Mouse (Mus musculus) embryo, embryonic 9.5 days (tissue): Measurements from ENCODE around the gene Trp53tg5.
A peak's percentile ranks its signal among the peaks of the same experiment; 100 is the strongest.

Source experiments
- DNase-seq: peaks from one replicate; pipeline ENCODE4 v3.0.0-alpha.2; 2017; ENCODE audit errors: extremely low spot score

The Trp53tg5 gene

DNA sequence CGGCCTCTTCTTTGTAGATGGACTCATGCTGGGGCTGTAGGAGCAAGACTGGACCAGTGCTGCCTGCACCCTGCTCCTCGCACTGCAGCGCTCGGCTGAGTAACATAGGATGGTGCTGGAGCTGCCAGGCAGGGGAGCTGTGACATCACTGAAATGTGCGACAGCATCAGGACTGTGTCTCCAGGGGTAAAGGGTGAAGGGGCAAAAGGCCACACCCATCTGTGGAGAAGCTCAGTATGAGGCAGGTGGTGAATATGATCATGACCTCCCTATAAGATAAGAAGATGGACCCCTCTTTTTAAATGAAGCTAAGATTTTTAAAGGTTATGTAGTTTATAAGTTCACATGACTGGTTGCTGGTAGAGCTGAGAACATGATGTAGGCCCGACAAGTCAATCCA is at the start of gene Trp53tg5:
Trp53tg5 (minus strand) TSS at position 101 of the 400 bp plus-strand sequence.
- no peak for DNase-seq

DNA sequence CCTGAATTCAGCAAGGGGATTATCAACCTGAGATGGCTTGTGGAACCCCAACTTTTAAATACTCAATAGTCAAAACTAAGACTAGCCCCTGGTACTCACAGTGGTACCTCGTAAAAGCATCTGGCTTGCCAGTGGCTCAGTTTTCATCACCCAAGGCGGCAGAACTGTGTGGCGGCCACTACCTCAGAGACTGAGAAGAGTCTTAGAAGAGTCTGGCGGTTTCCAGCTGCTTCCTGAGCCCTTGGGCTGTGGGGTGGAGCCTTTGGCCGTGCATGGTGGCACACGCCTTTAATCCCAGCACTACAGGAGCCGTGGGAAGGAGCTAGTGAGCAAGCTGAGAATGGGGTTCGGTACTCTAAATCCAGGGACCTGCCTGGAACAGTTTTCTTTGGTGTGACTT is 48.8 kb upstream of the Trp53tg5 start:
- no peak for DNase-seq

DNA sequence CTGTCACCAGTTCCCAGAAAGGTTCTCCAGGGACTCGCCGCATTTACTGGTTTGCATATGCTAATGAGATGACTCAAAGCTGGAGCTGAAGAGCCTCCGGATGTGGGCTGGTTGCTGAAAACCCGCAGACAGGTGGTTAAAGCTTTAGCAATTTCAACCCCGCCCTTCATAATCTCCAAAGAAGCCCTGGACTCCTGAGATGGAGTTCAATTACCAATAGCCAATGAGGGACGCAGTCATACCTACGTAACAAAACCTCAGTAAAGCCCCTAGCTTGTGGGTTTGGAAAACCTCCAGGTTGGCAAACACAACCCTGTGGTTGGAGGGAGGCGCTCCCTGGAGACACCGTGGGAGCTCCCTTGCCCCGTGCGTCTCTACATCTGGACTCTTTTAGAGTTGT is 48.3 kb upstream of the Trp53tg5 start:
- no peak for DNase-seq

DNA sequence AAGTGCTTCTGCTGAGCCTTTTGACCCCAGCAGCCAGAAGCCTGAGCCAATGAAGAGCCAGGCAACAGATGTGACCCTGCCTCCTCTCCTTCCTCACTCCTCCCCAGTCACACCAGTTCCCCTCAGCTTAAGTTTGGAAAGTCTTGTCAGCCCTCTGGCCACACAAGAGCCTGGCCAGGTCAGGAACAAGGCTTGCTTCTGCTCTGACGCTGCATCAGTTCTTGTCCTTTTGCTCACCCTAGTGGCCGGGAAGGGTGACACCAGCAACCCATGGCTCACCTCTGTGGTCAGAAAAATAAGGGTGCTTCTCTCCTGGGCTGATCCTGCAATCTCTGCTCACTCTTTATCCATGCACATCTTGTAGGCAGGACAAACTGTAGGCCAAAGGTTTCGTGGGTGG is 47.3 kb upstream of the Trp53tg5 start:
- peak; percentile 51 for DNase-seq

DNA sequence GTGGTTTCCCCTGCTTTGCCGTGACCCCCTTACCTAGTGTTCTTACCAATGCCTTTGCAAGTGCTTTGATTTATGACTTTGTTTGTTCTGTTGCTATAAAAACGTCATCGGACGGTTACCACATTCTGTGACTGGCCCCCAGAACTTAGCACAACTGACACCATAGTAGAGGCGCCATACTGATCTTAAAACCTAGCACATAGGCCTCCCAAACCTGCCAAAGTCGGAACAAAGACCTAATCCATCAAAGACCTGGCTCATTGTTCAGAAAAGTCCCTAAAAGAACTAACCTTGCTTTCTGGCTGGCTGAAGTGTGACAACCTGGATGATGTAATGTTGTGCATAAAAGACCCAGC is 45.6 kb upstream of the Trp53tg5 start:
- no peak for DNase-seq

DNA sequence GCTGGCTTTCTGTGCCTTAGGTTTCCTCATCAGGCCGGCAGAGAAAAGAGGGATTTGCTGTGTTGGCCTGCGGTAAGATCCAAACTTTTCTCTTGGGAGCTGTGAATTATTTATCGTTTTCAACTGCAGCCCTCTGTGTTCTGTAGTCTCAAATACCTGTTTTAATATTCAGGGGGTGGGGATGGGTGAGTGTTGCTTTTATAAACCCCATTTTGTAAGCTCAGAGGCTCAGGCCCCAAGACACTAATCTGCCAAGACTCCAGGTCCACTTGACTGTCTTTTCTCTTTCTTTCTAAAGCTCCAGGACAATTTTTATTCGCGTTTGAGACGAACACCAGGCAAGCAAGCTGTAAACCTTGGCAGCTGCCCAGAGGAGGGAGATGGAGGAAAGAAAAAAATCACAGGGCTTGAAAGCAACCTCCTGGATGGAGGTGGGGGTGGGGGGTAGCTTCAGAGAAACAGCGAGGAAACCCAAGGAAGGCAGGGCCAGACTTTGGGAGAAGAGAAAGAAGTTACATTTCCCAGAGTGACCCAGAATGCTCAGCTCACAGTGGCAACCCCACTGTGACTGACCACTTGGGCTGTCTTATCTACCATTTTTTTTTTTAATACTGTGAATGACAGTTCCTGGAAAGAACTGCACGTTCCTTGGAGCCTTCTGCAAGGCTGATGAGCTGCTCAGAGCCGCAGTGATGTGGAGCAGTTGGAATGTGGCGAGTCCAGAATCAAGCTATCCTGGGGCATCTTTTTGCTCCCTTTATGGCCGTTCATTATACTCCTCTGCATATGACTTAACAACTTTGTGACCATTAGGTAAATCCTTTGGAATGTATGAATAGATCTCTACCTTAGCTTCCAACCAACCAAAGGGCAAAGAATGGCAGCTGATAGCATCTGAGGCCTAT is 45.0 kb upstream of the Trp53tg5 start:
- DNase-seq = no peak

DNA sequence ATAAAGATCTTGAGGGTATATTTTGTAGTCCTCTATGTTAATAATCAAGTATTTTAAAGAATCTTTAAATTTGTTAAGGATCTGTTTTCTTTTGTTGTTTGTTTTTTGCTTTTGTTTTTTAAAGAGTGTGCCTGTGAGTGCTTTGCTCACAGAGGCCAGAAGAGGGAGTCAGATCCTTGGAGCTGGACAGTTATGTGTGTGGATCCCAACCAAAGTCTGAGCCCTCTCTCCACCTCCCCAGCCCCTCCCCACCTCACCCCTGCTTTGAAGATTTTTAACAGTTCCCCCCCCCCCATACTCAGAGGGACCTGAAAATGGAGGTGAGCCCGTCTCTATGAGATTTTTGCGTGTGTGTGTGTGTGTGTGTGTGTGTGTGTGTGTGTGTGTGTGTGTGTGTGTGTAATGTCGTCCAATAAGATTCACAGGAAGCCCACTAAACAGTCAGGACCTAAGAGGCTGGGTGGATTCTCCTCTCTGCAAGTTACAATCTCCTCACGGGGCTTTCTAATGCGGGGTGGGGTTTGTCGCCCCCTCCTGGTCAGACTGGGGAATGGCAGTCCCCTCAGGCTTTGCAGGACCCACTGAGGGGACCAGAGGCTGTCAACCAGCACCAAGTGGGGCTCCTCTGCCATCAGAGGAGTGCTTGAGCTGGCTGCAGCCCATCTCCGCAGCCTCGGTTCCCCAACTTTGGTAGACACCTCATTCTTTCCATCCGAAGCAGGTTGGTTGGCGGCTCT is 44.1 kb upstream of the Trp53tg5 start:
- DNase-seq = peak; percentile 71

DNA sequence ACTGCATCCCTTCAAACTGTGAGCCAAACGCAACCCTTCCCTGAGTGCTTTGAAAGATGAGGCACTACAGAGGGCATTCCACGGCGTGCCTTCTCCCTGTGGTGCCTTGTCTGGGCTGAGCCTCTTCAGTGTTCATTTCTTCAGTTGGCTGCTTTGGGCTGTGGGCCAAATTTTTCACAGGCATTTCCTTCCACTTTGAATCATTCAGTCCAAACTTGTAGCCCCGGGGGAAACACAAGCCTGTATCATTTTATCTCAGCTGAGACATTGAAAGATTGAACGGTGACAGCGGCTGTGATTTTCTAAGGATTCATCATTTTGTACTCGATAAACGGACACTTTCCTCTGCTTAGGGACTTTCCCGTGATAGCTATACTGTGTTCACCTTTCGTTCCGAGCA is 43.1 kb upstream of the Trp53tg5 start:
- DNase-seq = no peak

DNA sequence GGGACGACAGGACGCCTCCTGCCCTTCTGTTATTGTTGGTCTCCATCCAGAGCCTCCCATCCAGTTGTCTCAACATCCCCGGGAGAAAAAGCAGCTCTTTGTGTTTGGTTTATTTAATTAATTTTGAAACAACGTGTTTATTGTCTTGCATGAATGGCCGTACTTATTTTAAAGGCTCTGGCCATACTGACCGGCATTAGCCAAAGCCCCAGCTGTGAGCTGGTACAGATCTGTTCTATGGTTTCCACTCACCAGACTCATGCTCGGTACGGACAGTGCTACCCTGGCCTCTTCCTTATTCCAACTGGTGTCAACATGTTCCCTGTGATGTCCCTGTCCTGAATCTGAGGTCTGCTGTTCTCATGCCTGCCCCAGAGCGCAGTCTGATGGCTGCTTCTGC is 42.4 kb upstream of the Trp53tg5 start:
- no peak for DNase-seq

DNA sequence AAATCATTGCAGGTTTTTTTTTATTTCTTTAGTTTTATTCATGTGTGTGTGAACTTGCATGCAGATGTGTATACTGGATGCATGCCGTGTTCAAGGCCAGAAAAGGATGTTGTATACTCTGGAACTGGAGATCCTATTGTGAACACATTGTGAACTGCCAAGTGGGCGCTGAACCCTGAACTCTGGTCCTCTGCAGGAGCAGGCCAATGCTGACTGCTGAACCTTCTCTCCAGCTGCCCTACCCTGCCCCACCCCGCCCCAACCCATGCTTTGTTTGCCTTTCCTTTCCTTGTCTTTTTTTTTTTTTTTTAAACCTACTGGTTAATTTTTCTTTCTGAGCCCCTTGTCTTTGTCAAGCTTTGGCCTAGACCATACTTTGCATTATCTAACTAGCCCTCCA is 41.4 kb upstream of the Trp53tg5 start:
- DNase-seq = no peak

DNA sequence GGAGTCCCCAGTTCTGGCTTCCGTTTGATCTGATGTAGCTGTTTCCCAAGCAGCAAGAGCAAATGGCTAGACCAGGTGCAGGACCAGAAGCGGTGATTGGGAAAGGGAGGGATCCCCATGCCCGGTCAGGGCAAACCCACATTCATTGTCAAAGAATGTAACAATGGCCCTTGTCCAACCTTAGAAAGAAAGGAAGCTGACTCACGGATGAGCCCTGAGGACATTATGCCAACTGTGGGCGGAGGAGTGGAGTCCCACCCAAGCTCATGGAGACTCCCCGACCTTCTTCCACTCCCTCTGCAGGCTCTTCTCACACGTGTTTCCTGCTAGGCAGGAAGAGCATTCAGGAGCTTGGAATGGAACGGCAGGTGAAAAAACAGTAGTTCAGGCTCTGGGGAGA is 39.9 kb upstream of the Trp53tg5 start:
- no peak for DNase-seq

DNA sequence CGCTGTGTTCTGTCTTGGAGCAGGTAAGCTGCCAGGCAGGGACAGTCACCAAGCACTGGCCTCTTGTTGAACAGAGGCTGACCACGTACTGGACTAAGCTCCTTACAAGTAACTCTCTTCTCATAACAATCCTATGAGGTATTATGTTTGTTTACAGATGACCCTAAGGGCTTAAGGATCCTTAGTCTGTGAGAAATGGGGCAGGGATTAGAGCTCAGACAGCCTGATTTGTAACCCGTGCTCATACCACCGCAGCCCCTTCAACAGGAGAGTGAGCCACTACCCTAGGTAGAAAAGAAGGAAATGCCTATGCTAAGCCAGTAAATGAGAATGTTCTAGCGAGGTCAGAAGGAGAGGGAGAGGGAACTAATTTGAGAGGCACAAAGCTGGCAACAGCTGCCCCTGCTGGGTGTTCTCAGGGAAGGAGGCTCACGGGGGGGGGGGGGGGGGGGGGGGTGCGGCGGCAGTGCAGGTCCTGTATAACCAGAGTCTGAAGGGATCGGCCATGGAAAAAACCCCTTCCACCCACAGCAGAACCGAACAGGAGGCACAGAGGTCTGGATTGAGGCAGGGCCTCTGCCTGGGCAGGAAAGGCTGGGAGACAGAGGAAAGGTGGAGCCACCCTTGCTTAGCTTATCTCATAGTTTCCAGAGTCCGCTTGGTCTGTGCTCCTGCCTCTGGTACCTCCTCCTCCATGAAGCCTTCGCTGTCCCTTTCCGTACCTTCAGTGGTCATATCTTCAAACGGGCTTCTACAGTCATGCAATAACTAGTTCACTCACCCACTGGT is 38.8 kb upstream of the Trp53tg5 start:
- DNase-seq = no peak

DNA sequence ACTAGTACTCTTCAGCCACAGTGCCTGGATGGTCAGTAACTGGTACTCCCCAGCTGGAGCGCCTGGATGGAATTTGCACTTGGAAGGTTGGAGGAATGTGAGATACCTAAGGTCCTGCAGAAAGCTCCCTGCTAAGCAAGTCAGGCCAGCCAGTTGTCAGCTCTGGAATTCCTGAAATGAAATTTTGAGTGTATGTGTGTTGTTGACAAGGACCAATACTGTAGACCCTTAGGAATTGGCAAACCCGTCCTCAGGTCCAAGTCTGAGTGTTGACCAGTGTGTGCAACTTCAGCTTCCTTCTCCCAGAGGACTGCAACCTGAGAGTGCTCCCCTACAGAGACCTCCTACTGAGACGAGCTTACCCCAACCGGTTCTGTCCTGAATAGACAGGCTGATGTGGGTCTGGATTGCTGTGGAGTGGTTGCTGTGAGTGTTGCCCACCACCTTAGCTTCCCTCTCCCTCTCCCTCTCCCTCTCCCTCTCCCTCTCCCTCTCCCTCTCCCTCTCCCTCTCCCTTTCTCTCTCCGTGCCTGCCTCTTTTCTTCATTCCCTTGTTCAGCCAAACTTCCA is 37.2 kb upstream of the Trp53tg5 start:
- no peak for DNase-seq

DNA sequence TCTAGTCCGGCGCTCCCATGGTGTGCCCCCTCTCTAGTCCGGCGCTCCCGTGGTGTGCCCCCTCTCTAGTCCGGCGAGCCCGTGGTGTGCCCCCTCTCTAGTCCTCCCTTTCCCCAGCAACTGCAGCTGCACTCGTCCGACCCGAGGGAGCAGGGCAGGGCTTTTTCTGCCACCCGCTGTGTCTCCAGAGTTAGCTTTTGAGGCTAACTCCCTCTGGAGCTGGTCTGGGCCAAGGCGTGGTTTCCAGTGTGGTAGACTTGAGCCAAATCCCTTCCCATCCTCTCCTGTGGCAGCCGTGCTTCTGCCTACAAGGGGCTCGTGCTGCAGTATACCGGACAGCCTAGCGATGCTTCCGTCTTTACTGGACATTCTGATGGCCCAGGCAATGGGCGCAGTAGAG is 34.3 kb upstream of the Trp53tg5 start:
- no peak for DNase-seq

DNA sequence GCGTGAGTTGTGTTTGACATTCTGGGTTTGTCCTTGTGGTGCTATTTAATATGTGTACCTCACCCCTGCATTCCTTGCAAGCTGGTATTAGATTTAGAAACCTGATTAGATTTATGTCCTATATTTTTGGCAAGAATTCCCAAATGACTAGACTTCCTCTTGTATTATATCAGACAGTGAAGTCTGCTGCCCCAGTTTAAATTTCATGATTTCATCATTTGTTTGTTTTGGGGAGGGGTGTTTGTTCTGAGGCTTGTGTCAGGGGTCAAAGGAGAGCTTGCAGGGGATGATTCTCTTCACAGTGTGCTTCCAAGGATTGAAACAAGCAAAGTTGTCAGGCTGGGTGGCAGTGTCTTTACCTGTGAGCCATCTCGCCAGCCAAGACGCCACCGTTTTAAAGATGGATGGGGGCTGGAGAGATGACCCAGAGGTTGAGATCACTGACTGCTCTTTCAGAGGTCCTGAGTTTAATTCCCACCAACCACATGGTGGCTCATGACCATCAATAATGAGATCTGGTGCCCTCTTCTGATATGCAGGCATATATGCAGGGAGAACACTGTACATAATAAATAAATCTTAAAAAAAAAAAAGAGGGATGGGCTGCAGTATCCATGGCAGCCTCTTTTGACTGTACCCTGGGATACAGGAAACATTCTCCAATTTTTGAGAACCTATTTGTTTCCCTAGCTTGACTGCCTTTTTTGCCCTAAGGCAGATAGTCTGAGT is 32.3 kb upstream of the Trp53tg5 start:
- no peak for DNase-seq

DNA sequence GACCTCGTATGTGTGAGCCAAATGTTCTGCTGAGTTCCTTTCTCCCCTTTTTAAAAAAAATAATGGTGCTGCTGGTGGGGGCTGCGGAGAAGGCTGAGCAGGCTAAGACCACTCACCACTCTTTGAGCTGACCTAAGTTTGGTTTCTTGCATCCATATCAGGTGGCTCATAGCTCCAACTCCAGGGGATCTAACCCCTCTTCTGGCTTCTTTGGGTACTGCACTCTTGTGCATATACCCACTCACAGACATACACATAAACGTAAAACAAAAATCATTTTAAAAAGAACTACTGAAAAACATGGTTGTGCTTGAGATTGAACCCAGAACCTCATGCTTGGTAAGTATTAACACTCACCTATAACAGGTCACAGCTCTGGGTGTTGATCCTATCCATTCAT is 31.4 kb upstream of the Trp53tg5 start:
- no peak for DNase-seq

DNA sequence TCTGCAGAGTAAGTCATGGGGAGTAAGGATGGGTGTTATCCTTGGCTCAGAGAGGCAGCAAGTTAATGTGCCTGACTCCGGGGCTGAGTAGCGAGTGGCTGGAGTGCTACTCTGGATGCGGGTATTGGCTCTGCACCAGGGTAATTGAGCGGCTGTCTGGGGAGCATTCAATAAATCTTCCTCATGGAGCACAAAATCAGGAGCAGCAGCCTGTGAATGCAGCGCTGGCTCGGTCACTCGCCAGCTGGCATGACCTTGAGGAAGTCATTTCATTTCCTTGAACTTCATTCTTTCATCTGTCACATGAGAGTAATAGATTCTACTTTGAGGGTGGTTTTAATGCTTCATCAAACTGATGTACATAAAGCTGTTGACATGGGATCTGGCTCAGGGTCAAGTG is 27.0 kb upstream of the Trp53tg5 start:
- DNase-seq = no peak

DNA sequence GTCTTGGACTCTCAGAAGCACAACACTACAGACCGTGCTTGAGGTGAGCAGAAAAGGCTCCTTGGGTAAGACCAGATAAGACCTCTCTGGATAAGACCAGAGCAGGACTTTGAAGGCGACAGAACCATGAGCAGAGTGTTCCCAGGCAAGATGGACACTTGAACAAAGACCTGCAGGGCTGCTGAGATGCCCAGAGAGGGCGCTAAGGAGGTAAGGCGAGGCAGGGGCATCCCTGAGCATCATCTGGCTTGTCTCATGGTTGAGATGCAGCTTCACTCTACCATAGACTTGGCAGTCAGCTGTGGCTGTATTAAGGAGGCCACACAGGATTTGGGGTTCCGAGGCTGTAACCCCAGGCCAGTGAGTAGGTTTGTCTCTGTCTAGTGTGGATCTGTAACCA is 25.8 kb upstream of the Trp53tg5 start:
- DNase-seq = no peak

DNA sequence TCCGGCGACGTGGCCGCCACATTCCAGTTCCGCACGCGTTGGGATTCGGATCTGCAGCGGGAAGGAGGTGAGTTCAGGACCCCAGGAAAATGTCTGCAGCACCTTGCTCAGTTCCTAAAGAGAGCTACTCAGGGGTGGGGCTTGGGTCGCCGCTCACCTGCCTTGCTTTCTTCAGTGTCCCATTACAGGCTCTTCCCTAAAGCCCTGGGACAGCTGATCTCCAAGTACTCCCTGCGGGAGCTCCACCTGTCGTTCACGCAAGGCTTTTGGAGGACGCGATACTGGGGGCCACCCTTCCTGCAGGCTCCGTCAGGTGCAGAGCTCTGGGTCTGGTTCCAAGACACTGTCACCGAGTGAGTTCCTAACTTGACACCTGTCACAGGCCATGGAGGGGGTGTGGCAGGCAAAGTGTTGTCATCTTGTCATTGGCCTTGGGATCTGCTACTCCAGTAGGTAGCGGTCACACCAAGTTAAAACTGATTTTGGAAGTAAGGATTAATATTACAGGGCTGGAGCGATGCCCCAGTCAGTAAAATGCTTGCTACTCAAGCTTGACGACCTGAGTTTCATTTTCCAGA is 24.3 kb upstream of the Trp53tg5 start:
- no peak for DNase-seq

DNA sequence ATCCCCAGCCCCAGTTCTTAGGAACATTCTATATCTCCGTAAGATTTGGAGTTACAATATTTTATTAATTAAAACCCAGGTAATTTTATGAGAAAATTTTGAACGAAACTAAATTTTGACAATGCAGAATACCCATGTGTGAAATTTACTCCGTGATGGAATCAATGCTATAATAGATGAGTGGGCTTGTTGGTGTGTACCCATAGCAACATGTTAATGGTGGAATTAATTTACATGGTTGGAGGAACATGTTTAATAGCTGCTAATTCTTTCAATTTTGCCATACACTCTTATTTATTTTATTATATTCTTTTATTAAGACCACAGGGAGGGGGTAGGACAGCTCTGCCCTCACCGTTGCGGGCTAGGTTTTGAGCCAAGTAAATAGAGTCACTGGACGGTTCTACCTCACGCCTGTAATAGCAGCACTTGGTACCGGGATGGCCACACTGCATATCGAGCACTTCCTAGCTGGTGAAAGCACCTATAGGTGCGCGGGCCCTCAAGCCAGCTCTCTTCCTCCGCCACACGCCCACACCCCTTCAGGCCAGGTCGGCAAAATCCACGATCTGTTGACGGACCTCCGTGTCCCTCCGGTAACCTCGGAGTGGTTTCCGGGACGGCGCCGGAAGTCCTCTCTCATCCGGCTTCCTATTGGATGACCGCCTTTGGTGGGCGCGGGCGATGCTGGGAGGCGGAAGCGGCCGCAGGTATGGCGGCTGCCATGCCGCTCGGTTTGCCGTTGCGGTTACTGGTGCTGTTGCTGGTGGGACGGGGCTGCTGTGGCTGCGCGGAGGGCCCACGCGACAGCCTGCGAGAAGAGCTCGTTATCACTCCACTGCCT is 23.5 kb upstream of the Trp53tg5 start, which contains the start of gene Pigt:
Pigt (plus strand) TSS at position 674 of the 844 bp plus-strand sequence.
- DNase-seq = peak; percentile 78
